Mouse (Mus musculus) subcutaneous adipose tissue, adult 2 months (tissue): Measurements from ENCODE around the gene Tfdp1. TPM values are rescaled to one million over a fixed set of nuclear protein-coding genes. Genes with fewer than 3 reads are reported as not detected.

Experiments
- polyA plus RNA-seq: library from polyadenylated mRNA; depleted of rRNA; stranded (reverse); fragments of >200 nt; gene quantifications from 2 replicates; pipeline ENCODE4 v1.2.3, GENCODE M21; 2012; ENCODE audit warnings: low replicate concordance; rRNA removed

Gene Tfdp1
- 42.8 and 94.6 TPM in 2 replicates for polyA plus RNA-seq

GRCm38 (mm10) chr8:13338255-13338860 is at the start of gene Tfdp1:
TSS of gene Tfdp1 (plus strand) at chr8:13338751.

GRCm38 (mm10) chr8:13396725-13397124 is 58.2 kb downstream of the Tfdp1 start, which contains the start of gene Atp4b:
TSS of gene Atp4b (minus strand) at chr8:13396825.

GRCm38 (mm10) chr8:13404666-13405131 is 66.1 kb downstream of the Tfdp1 start, which contains the start of gene Grk1:
TSS of gene Grk1 (plus strand) at chr8:13405081.

Other genes with a start within 250 kb of the Tfdp1 start
- 23.3 and 28.9 TPM in 2 replicates for gene Pcid2, start 233.3 kb upstream of the Tfdp1 start, polyA plus RNA-seq
- gene Cul4a, start 233.1 kb upstream of the Tfdp1 start, polyA plus RNA-seq = 48.4 and 62.7 TPM in 2 replicates
- 858 and 871 TPM in 2 replicates for gene Lamp1, start 179.6 kb upstream of the Tfdp1 start, polyA plus RNA-seq
- gene Grtp1, start 138.1 kb upstream of the Tfdp1 start, polyA plus RNA-seq = 15.5 and 25.4 TPM in 2 replicates
- gene Adprhl1, start 84.6 kb upstream of the Tfdp1 start, polyA plus RNA-seq = 0.41 and 1.9 TPM in 2 replicates
- 26.4 and 33.3 TPM in 2 replicates for gene Dcun1d2, start 50.6 kb upstream of the Tfdp1 start, polyA plus RNA-seq
- 41.9 and 43.8 TPM in 2 replicates for gene Tmco3, start 50.6 kb upstream of the Tfdp1 start, polyA plus RNA-seq
- 1.2 and 2.8 TPM in 2 replicates for gene Atp4b, start 58.1 kb downstream of the Tfdp1 start, polyA plus RNA-seq
- 0.03 and 0.04 TPM in 2 replicates for gene Grk1, start 66.3 kb downstream of the Tfdp1 start, polyA plus RNA-seq
- 9.1 and 17.6 TPM in 2 replicates for gene Tmem255b, start 96.4 kb downstream of the Tfdp1 start, polyA plus RNA-seq
- 185 and 434 TPM in 2 replicates for gene Gas6, start 155.7 kb downstream of the Tfdp1 start, polyA plus RNA-seq
- 0.10 TPM in 1 of 2 replicates, not detected in the other for gene 1700029H14Rik, start 223.7 kb downstream of the Tfdp1 start, polyA plus RNA-seq